Mouse (Mus musculus) urinary bladder, adult 18-20 months (tissue): ENCODE measurements around the gene Cyb5r1.

Experiments used
- DNase-seq, 2 experiments: peaks; one replicate each; pipeline ENCODE4 v3.0.0; 2022; ENCODE audit warnings: low spot score in 2 of 2, mixed read lengths in 2 of 2

The Cyb5r1 gene

DNA sequence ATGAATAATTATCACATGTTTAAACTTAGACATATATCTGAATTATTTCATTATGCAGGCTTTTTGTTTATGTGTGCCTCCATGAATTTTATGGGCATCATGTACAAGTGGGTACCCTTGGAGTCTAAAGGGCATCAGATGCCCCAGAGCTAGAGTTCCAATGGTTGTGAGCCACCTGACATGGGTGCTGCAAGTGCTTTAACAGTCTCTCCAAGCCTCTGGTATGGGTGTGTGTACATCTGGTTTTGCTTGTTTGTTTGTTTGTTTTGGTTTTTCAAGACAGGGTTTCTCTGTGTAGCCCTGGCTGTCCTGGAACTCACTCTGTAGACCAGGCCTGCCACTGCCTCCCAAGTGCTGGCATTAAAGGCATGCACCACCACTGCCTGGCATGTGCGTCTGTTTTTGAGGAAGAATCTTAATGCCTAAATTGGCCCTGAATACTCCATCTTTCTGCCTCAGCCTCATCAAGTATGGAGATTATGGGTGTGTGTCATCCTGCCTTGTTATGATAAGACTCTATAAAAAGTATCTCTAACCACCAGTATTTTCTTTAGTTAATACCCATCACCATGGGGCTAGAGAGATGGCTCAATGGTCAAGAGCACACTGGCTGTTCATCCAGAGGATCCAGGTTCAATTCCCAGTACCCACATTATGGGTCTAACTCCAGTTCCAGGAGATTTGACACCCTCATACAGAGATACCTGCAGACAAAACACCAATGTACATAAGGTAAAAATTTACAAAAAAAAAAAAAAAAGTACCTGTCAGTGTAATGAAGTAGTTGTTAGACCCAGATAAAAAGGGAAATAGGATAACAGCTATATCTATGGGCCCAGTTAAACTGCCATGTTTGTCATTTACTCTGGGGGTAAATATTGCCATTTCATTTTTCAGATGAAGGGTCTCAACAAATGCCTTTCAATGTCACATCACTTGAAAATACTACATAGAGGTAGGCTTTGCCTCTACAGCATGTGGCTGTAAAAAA lies 55.2 kb downstream of the Cyb5r1 start:
- DNase-seq, result no peak
